Mouse (Mus musculus) hindbrain, embryonic 12.5 days (tissue): ENCODE measurements around the gene Smg6. TPM values are rescaled to one million over a fixed set of nuclear protein-coding genes. Genes with fewer than 3 reads are reported as not detected.

Source experiments
- ATAC-seq: fragments of 200-750 bp; cut with Nextera tagmentation; 2 replicates; pipeline ENCODE4 v1.8.0; 2017; ENCODE audit warnings: moderate TSS enrichment; ENCODE audit not compliant: low FRiP score
- H3K27ac ChIP-seq: fragments of 300-500 bp; sonication (generic); 2 replicates; pipeline ENCODE4 v1.5.1; 2016; ENCODE audit warnings: mild to moderate bottlenecking
- H3K27me3 ChIP-seq: fragments of 300-500 bp; sonication (generic); 2 replicates; pipeline ENCODE4 v1.6.1; 2016; ENCODE audit warnings: mild to moderate bottlenecking
- H3K36me3 ChIP-seq: fragments of 300-500 bp; sonication (generic); 2 replicates; pipeline ENCODE4 v1.6.1; 2016; ENCODE audit warnings: mild to moderate bottlenecking
- H3K4me1 ChIP-seq: fragments of 300-500 bp; sonication (generic); 2 replicates; pipeline ENCODE4 v1.6.1; 2016
- H3K4me2 ChIP-seq: fragments of 300-500 bp; sonication (generic); replicated peaks from 2 replicates; pipeline ENCODE4 v1.6.1; 2016; ENCODE audit warnings: mild to moderate bottlenecking
- H3K4me3 ChIP-seq: fragments of 300-500 bp; sonication (generic); 2 replicates; pipeline ENCODE4 v1.5.1; 2016; ENCODE audit warnings: mild to moderate bottlenecking
- H3K9ac ChIP-seq: fragments of 300-500 bp; sonication (generic); 2 replicates; pipeline ENCODE4 v1.6.1; 2016; ENCODE audit warnings: mild to moderate bottlenecking, moderate library complexity
- H3K9me3 ChIP-seq: fragments of 300-500 bp; sonication (generic); replicated peaks from 2 replicates; pipeline ENCODE4 v1.6.1; 2016; ENCODE audit warnings: mild to moderate bottlenecking
- WGBS: fragments of 180-500 bp; shearing (Covaris S2); methylation state at CpG from one replicate; pipeline ENCODE4 v1.1.7; 2016; 5-methylcytosine and 5-hydroxymethylcytosine counted together
- microRNA counts: library from miRNA; unstranded; fragments of <30 nt; microRNA quantifications from one replicate; lab custom pipeline; 2017
- microRNA-seq: library from miRNA; unstranded; fragments of <30 nt; microRNA quantifications from one replicate; pipeline ENCODE4, GENCODE M21; 2017
- polyA plus RNA-seq: library from polyadenylated mRNA; unstranded; fragments of >200 nt; fragmentation: Nextera tagmentation; extraction: Ambion mirVana; gene quantifications from 2 replicates; pipeline ENCODE4 v1.2.1, GENCODE M21; 2016

The Smg6 gene
- polyA plus RNA-seq, 1 experiment from 2014 or later: 23.6 TPM

GRCm38 (mm10) chr11:75213372-75214080 is 287.9 kb downstream of the Smg6 start:
- 2% methylated on average over 34 of the region's 35 CpGs for WGBS
- Histone ChIP-seq H3K4me2 (peak overlapping the region; percentile 61), H3K9ac (peak overlapping the region; percentile 44), H3K9me3 (no peaks in the 10 kb centered on the region), H3K4me1 (peaks cover 31% of the 10 kb centered on the region), H3K27ac (peak overlapping the region; percentile 70), H3K27me3 (peaks cover 19% of the 10 kb centered on the region), H3K36me3 (no peaks in the 10 kb centered on the region), H3K4me3 (peak overlapping the region; percentile 29)
- peak; percentile 75 for ATAC-seq

MicroRNAs within 50 kb of the gene (microRNA counts, 519-probe panel; counts per million panel counts)
- 3,814 counts per million, percentile 79 among the panel's probes with 10 or more counts for microRNA mmu-miR-132 (lab: Ali Mortazavi, UCI)
- microRNA mmu-miR-212 (lab: Ali Mortazavi, UCI): 470 counts per million, percentile 58 among the panel's probes with 10 or more counts

Small RNAs within 50 kb of the gene (microRNA-seq; reads per million reads assigned to microRNA genes)
- gene Mir132 (250 reads per million, percentile 59 among the genes with 10 or more reads in this experiment), gene Mir212 (31.2 reads per million, percentile 33 among the genes with 10 or more reads in this experiment)

Other genes starting within 250 kb of the Smg6 start
- gene Pafah1b1, start 201.2 kb upstream of the Smg6 start, polyA plus RNA-seq: 77.8 and 85.6 TPM in 2 replicates
- 57.5 and 58.5 TPM in 2 replicates for gene Mettl16, start 155.0 kb upstream of the Smg6 start, polyA plus RNA-seq
- 8.3 and 8.4 TPM in 2 replicates for gene Mnt, start 94.9 kb upstream of the Smg6 start, polyA plus RNA-seq
- gene Sgsm2, start 28.8 kb upstream of the Smg6 start, polyA plus RNA-seq: 15.8 and 16.1 TPM in 2 replicates
- gene Tsr1, start 27.8 kb upstream of the Smg6 start, polyA plus RNA-seq: 33.0 and 37.4 TPM in 2 replicates
- gene Srr, start 125 bp downstream of the Smg6 start, polyA plus RNA-seq: 30.2 and 34.3 TPM in 2 replicates
- 11.3 and 15.8 TPM in 2 replicates for gene Hic1, start 243.7 kb downstream of the Smg6 start, polyA plus RNA-seq